Mouse (Mus musculus): ENCODE measurements at regions not wholly inside any gene's neighbourhood (a gene's known extent, or its start where the extent isn't known, plus 50 kb on each side); places are given as distances from the start of the nearest gene placed in this dataset.

- DNase-seq: no peak
These were observed 312.8 kb upstream of the Thrb start for GRCm38 (mm10) chr14:17347286-17347685.

- no peak for DNase-seq
These were observed 307.6 kb upstream of the Thrb start for GRCm38 (mm10) chr14:17352324-17353037.

- no peak for DNase-seq
These were observed 298.2 kb upstream of the Thrb start for GRCm38 (mm10) chr14:17361910-17362309.

- DNase-seq: peak; percentile 74 to 77
These were observed 257.1 kb upstream of the Thrb start for GRCm38 (mm10) chr14:17402751-17403479.

GRCm38 (mm10) chr14:17405551-17406336 is 254.3 kb upstream of the Thrb start:
- DNase-seq: peak; percentile 85 to 87

- no peak for DNase-seq
These were observed 253.2 kb upstream of the Thrb start for GRCm38 (mm10) chr14:17406879-17407278.

- DNase-seq: no peak
These were observed 251.7 kb upstream of the Thrb start for GRCm38 (mm10) chr14:17408343-17408742.

- no peak for DNase-seq
These were observed 251.2 kb upstream of the Thrb start for GRCm38 (mm10) chr14:17408813-17409212.

- no peak for DNase-seq
These were observed 250.6 kb upstream of the Thrb start for GRCm38 (mm10) chr14:17409497-17409896.

- DNase-seq: no peak
These were observed 249.3 kb upstream of the Thrb start for GRCm38 (mm10) chr14:17410752-17411151.

- DNase-seq: no peak
These were observed 248.8 kb upstream of the Thrb start for GRCm38 (mm10) chr14:17411299-17411698.

GRCm38 (mm10) chr14:17414246-17414888 is 245.7 kb upstream of the Thrb start:
- DNase-seq: no peak

- no peak for DNase-seq
These were observed 232.3 kb upstream of the Thrb start for GRCm38 (mm10) chr14:17427751-17428150.

- no peak for DNase-seq
These were observed 230.9 kb upstream of the Thrb start for GRCm38 (mm10) chr14:17429157-17429556.

GRCm38 (mm10) chr14:17433346-17433745 is 226.7 kb upstream of the Thrb start:
- DNase-seq: no peak

- no peak for DNase-seq
These were observed 202.1 kb upstream of the Thrb start for GRCm38 (mm10) chr14:17457946-17458345.

GRCm38 (mm10) chr14:17478963-17479362 is 181.1 kb upstream of the Thrb start:
- DNase-seq: no peak

GRCm38 (mm10) chr14:17484866-17485265 is 175.2 kb upstream of the Thrb start:
- DNase-seq: peak; percentile 25 to 49

GRCm38 (mm10) chr14:17513756-17514155 is 146.3 kb upstream of the Thrb start:
- no peak for DNase-seq

- DNase-seq: no peak
These were observed 137.4 kb upstream of the Thrb start for GRCm38 (mm10) chr14:17522696-17523095.

- DNase-seq: no peak
These were observed 136.1 kb upstream of the Thrb start for GRCm38 (mm10) chr14:17523916-17524315.

GRCm38 (mm10) chr14:17539322-17539721 is 120.7 kb upstream of the Thrb start:
- no peak for DNase-seq

- no peak for DNase-seq
These were observed 103.6 kb upstream of the Thrb start for GRCm38 (mm10) chr14:17556458-17556857.
